Mouse (Mus musculus): Measurements from ENCODE around the gene Mus81. TPM values are rescaled to one million over a fixed set of nuclear protein-coding genes. Genes with fewer than 3 reads are reported as not detected.

The Mus81 gene
- total RNA-seq (2014; fragmentation: Nextera tagmentation) (24.6 and 40.6 TPM in 2 replicates), total RNA-seq (2017) (6.4 and 11.4 TPM in 2 replicates)

GRCm38 (mm10) chr19:5487768-5488550, at the start of gene Mus81:
Mus81 (minus strand) TSS chr19:5488402.
- ATAC-seq (replicated peaks; ENCODE audit: low FRiP score, low TSS enrichment, poor library complexity, severe bottlenecking): peak; percentile 46

GRCm38 (mm10) chr19:5532520-5532919, 44.3 kb upstream of the Mus81 start:
- ATAC-seq (replicated peaks; ENCODE audit: low FRiP score, low TSS enrichment, poor library complexity, severe bottlenecking): no peak

GRCm38 (mm10) chr19:5530138-5530524, 41.9 kb upstream of the Mus81 start:
- no peak for ATAC-seq (replicated peaks; ENCODE audit: low FRiP score, low TSS enrichment, poor library complexity, severe bottlenecking)

- ATAC-seq (replicated peaks; ENCODE audit: low FRiP score, low TSS enrichment, poor library complexity, severe bottlenecking): peak; percentile 98
These were observed 41.3 kb upstream of the Mus81 start for GRCm38 (mm10) chr19:5529325-5530137.

GRCm38 (mm10) chr19:5525204-5525603, 37.0 kb upstream of the Mus81 start:
- no peak for ATAC-seq (replicated peaks; ENCODE audit: low FRiP score, low TSS enrichment, poor library complexity, severe bottlenecking)

- ATAC-seq (replicated peaks; ENCODE audit: low FRiP score, low TSS enrichment, poor library complexity, severe bottlenecking): no peak
These were observed 30.5 kb upstream of the Mus81 start for GRCm38 (mm10) chr19:5518721-5519120.

GRCm38 (mm10) chr19:5516906-5517505, 28.8 kb upstream of the Mus81 start:
- ATAC-seq (replicated peaks; ENCODE audit: low FRiP score, low TSS enrichment, poor library complexity, severe bottlenecking): no peak

GRCm38 (mm10) chr19:5515840-5516777, 27.9 kb upstream of the Mus81 start:
- peak; percentile 64 for ATAC-seq (replicated peaks; ENCODE audit: low FRiP score, low TSS enrichment, poor library complexity, severe bottlenecking)

GRCm38 (mm10) chr19:5513005-5513349, 24.8 kb upstream of the Mus81 start:
- no peak for ATAC-seq (replicated peaks; ENCODE audit: low FRiP score, low TSS enrichment, poor library complexity, severe bottlenecking)

- ATAC-seq (replicated peaks; ENCODE audit: low FRiP score, low TSS enrichment, poor library complexity, severe bottlenecking): no peak
These were observed 24.1 kb upstream of the Mus81 start for GRCm38 (mm10) chr19:5512091-5513004.

GRCm38 (mm10) chr19:5511074-5511632, 23.0 kb upstream of the Mus81 start:
- ATAC-seq (replicated peaks; ENCODE audit: low FRiP score, low TSS enrichment, poor library complexity, severe bottlenecking): no peak

- ATAC-seq (replicated peaks; ENCODE audit: low FRiP score, low TSS enrichment, poor library complexity, severe bottlenecking): peak; percentile 99
These were observed 22.1 kb upstream of the Mus81 start, which contains the start of gene Snx32 for GRCm38 (mm10) chr19:5510031-5511026. Snx32 (minus strand) TSS chr19:5510538.

- ATAC-seq (replicated peaks; ENCODE audit: low FRiP score, low TSS enrichment, poor library complexity, severe bottlenecking): no peak
These were observed 15.5 kb upstream of the Mus81 start, which contains the start of gene 1700020D05Rik for GRCm38 (mm10) chr19:5503687-5504086. 1700020D05Rik (minus strand) TSS chr19:5503787.

- no peak for ATAC-seq (replicated peaks; ENCODE audit: low FRiP score, low TSS enrichment, poor library complexity, severe bottlenecking)
These were observed 12.2 kb upstream of the Mus81 start for GRCm38 (mm10) chr19:5500330-5500875.

GRCm38 (mm10) chr19:5496052-5496370, 7.8 kb upstream of the Mus81 start:
- no peak for ATAC-seq (replicated peaks; ENCODE audit: low FRiP score, low TSS enrichment, poor library complexity, severe bottlenecking)

GRCm38 (mm10) chr19:5495353-5496051, 7.3 kb upstream of the Mus81 start:
- ATAC-seq (replicated peaks; ENCODE audit: low FRiP score, low TSS enrichment, poor library complexity, severe bottlenecking): no peak

Data from megakaryocyte-erythroid progenitor cell, adult 5-6 weeks (primary cell).